Mouse (Mus musculus) cortical plate, adult 2 months (tissue): ENCODE data around the gene Sumo2.

Source experiments
- CTCF ChIP-seq: fragments of 200-500 bp; IDR thresholded peaks from 2 replicates; pipeline ENCODE4 v1.5.1; 2011; ENCODE audit warnings: mild to moderate bottlenecking, control low read depth, low read length; ENCODE audit not compliant: insufficient read depth; ENCODE audit errors: extremely low read depth
- POLR2A ChIP-seq: fragments of 200-500 bp; IDR thresholded peaks from 2 replicates; pipeline ENCODE4 v1.6.1; 2011; ENCODE audit warnings: mild to moderate bottlenecking, low read length, control low read depth; ENCODE audit not compliant: insufficient read depth; ENCODE audit errors: extremely low read depth

DNA sequence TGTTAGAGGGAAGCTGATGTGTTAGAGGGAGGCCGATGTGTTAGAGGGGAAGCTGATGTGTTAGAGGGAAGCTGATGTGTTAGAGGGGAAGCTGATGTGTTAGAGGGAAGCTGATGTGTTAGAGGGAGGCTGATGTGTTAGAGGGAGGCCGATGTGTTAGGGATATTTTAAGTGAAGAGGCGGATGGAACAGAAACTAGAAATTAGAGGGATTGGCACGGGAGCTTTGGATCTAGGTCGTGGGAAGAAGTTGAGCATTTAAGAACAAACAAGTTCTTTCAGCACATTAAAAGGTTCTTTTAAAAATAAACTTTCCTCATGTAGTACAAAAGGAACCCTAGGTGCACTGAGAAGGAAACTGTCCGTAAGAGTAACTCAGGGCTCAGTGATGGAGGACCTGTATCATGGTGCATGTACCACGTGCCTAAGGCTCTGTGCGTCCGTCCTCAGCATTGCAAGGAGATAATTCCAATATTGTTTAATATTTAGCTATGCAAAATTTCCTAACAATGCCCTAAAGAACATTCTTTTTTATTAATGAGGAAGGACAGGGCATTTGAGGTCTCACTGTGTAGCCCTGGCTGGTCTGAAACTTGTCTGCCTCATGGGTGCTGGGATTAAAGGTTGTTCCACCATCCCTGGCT is 57.7 kb downstream of the Sumo2 start:
- no peak for TF ChIP-seq CTCF
- no peak for TF ChIP-seq POLR2A
